Mouse (Mus musculus) CH12.LX (cell line): ENCODE results near the gene Cacnb4. TPM values are rescaled to one million over a fixed set of nuclear protein-coding genes. Genes with fewer than 3 reads are reported as not detected.

Experiments used
- DNase-seq: peaks from one replicate; pipeline ENCODE4 v3.0.0-alpha.2; 2013; ENCODE audit errors: extremely low read depth
- H3K27ac ChIP-seq: 2 replicates; pipeline ENCODE4 v1.5.1; 2012; ENCODE audit warnings: low read depth, mild to moderate bottlenecking, control low read depth, moderate library complexity; ENCODE audit not compliant: insufficient read depth
- H3K27me3 ChIP-seq: replicated peaks from 2 replicates; pipeline ENCODE3; 2012; ENCODE audit warnings: inconsistent platforms
- H3K36me3 ChIP-seq, 2 experiments: replicated peaks in 1 of 2; 2 replicates each; pipeline versions ENCODE3 to v1.6.1; 2012; ENCODE audit warnings: inconsistent platforms in 1 of 2, low read length in 1 of 2, mild to moderate bottlenecking in 1 of 2, mixed read lengths in 1 of 2, moderate library complexity in 1 of 2; ENCODE audit not compliant: control insufficient read depth in 1 of 2, insufficient read depth in 1 of 2
- H3K4me1 ChIP-seq, 2 experiments: 2 replicates each; pipeline ENCODE4 v1.6.1; 2012; ENCODE audit warnings: inconsistent platforms in 1 of 2, moderate library complexity in 1 of 2; ENCODE audit not compliant: insufficient read depth in 2 of 2, control insufficient read depth in 1 of 2
- H3K4me2 ChIP-seq: 2 replicates; pipeline ENCODE4 v1.6.1; 2012; ENCODE audit warnings: low read depth, mild to moderate bottlenecking, control low read depth; ENCODE audit not compliant: poor library complexity, insufficient read depth, severe bottlenecking
- H3K4me3 ChIP-seq, 3 experiments: fragments of 150-350 bp in 1 of 3; sonication (generic) in 1 of 3; replicated peaks in 1 of 3; 2 replicates each; pipeline versions ENCODE3 to v1.5.1; 2011 to 2012; ENCODE audit warnings: low read depth in 2 of 3, low read length in 2 of 3, mild to moderate bottlenecking in 2 of 3, moderate library complexity in 2 of 3, control low read depth in 1 of 3, improper control_type of control experiment in 1 of 3, inconsistent platforms in 1 of 3, mixed read lengths in 1 of 3; ENCODE audit not compliant: poor library complexity in 1 of 3
- H3K79me2 ChIP-seq: replicated peaks from 2 replicates; pipeline ENCODE4 v1.6.1; 2012; ENCODE audit warnings: mild to moderate bottlenecking, moderate library complexity; ENCODE audit not compliant: control insufficient read depth, poor library complexity, insufficient read depth, severe bottlenecking; ENCODE audit errors: extremely low read depth
- H3K9ac ChIP-seq: 2 replicates; pipeline ENCODE4 v1.6.1; 2012; ENCODE audit warnings: low read depth, mild to moderate bottlenecking, control low read depth, moderate library complexity; ENCODE audit not compliant: insufficient read depth
- H3K9me3 ChIP-seq: replicated peaks from 2 replicates; pipeline ENCODE3; 2012; ENCODE audit warnings: low read length, inconsistent platforms, mixed read lengths
- CHD1 ChIP-seq: IDR thresholded peaks from 2 replicates; pipeline ENCODE4 v1.6.1; 2012; ENCODE audit warnings: low read depth, low read length, improper control_type of control experiment, inconsistent platforms
- CHD2 ChIP-seq: IDR thresholded peaks from 2 replicates; pipeline ENCODE4 v1.6.1; 2011; ENCODE audit warnings: low read length, improper control_type of control experiment
- E2F4 ChIP-seq: IDR thresholded peaks from 2 replicates; pipeline ENCODE4 v1.6.1; 2011; ENCODE audit warnings: low read depth, low read length, improper control_type of control experiment; ENCODE audit not compliant: insufficient replicate concordance
- GABPA ChIP-seq: IDR thresholded peaks from 2 replicates; pipeline ENCODE4 v1.6.1; 2012; ENCODE audit warnings: low read depth, low read length, improper control_type of control experiment, inconsistent platforms; ENCODE audit not compliant: insufficient replicate concordance
- IRF4 ChIP-seq: IDR thresholded peaks from 2 replicates; pipeline ENCODE4 v1.6.1; 2014; ENCODE audit warnings: low read depth, mild to moderate bottlenecking, inconsistent platforms, low read length, improper control_type of control experiment
- KAT2A ChIP-seq: IDR thresholded peaks from 2 replicates; pipeline ENCODE4 v1.6.1; 2012; ENCODE audit warnings: low read length, improper control_type of control experiment, inconsistent platforms; ENCODE audit not compliant: insufficient replicate concordance
- MAFK ChIP-seq: IDR thresholded peaks from 2 replicates; pipeline ENCODE4 v1.6.1; 2011; ENCODE audit warnings: low read length, improper control_type of control experiment; ENCODE audit not compliant: insufficient replicate concordance
- MXI1 ChIP-seq: IDR thresholded peaks from 2 replicates; pipeline ENCODE4 v1.6.1; 2011; ENCODE audit warnings: mild to moderate bottlenecking, low read depth, low read length, improper control_type of control experiment
- MYC ChIP-seq: IDR thresholded peaks from 2 replicates; pipeline ENCODE4 v1.6.1; 2011; ENCODE audit warnings: low read depth, mild to moderate bottlenecking, improper control_type of control experiment, low read length
- NELFE ChIP-seq: IDR thresholded peaks from 2 replicates; pipeline ENCODE4 v1.6.1; 2011; ENCODE audit warnings: low read depth, low read length, improper control_type of control experiment
- NRF1 ChIP-seq: IDR thresholded peaks from 2 replicates; pipeline ENCODE4 v1.6.1; 2014; ENCODE audit warnings: low read depth, mild to moderate bottlenecking, inconsistent platforms, low read length, improper control_type of control experiment, moderate library complexity
- POLR2A ChIP-seq: IDR thresholded peaks from 2 replicates; pipeline ENCODE4 v1.6.1; 2011; ENCODE audit warnings: low read depth, mild to moderate bottlenecking, improper control_type of control experiment, low read length
- POLR2AphosphoS2 ChIP-seq: IDR thresholded peaks from 2 replicates; pipeline ENCODE4 v1.6.1; 2011; ENCODE audit warnings: low read depth, low read length, improper control_type of control experiment
- RAD21 ChIP-seq: IDR thresholded peaks from 2 replicates; pipeline ENCODE4 v1.6.1; 2011; ENCODE audit warnings: low read depth, mild to moderate bottlenecking, low read length, improper control_type of control experiment, moderate library complexity
- TBP ChIP-seq: conservative IDR thresholded peaks from 2 replicates; pipeline ENCODE4 v1.6.1; 2011; ENCODE audit warnings: low read depth, low read length, improper control_type of control experiment
- TCF12 ChIP-seq: IDR thresholded peaks from 2 replicates; pipeline ENCODE4 v1.6.1; 2014; ENCODE audit warnings: low read depth, mild to moderate bottlenecking, inconsistent platforms, low read length, improper control_type of control experiment
- UBTF ChIP-seq: IDR thresholded peaks from 2 replicates; pipeline ENCODE4 v1.6.1; 2012; ENCODE audit warnings: low read depth, mild to moderate bottlenecking, inconsistent platforms, low read length, improper control_type of control experiment, moderate library complexity
- USF2 ChIP-seq: conservative IDR thresholded peaks from 2 replicates; pipeline ENCODE4 v1.6.1; 2011; ENCODE audit warnings: low read depth, low read length, improper control_type of control experiment
- ZKSCAN1 ChIP-seq: IDR thresholded peaks from 2 replicates; pipeline ENCODE4 v1.6.1; 2012; ENCODE audit warnings: low read depth, inconsistent platforms, low read length, improper control_type of control experiment, borderline replicate concordance
- ZMIZ1 ChIP-seq: IDR thresholded peaks from 2 replicates; pipeline ENCODE4 v1.6.1; 2012; ENCODE audit warnings: low read depth, mild to moderate bottlenecking, inconsistent platforms, low read length, improper control_type of control experiment
- dilution Hi-C: fragments of 300-500 bp; cut with MboI; formaldehyde crosslinking; loops from 2 replicates; pipeline ENCODE4 v1.14.3; 2020; ENCODE audit warnings: low sequenced_read_pairs; ENCODE audit not compliant: extremely low pct_unique_long_range_greater_than_20kb, extremely low pct_ligation_motif_present
- in situ Hi-C: fragments of 300-500 bp; cut with MboI; formaldehyde crosslinking; loops from 3 replicates; pipeline ENCODE4 v1.14.3; 2019; ENCODE audit warnings: low sequenced_read_pairs, low pct_ligation_motif_present, low pct_unique_long_range_greater_than_20kb, mixed read lengths
- polyA plus RNA-seq: library from polyadenylated mRNA; unstranded; fragments of >175 nt; gene quantifications from 2 replicates; pipeline ENCODE4 v1.2.1, GENCODE M21; 2012; ENCODE audit warnings: low read depth; ENCODE audit not compliant: insufficient read length
- total RNA-seq, 2 experiments: library from RNA; depleted of rRNA; stranded (reverse); fragments of 300-350 nt in 1 of 2; fragments of >200 nt in 1 of 2; gene quantifications; 2 replicates each; pipeline ENCODE4 v1.2.3; 2012 to 2014

The Cacnb4 gene
- total and polyA plus RNA-seq, 3 experiments, result 0.77 to 3.4 (median 1.5) TPM

DNA sequence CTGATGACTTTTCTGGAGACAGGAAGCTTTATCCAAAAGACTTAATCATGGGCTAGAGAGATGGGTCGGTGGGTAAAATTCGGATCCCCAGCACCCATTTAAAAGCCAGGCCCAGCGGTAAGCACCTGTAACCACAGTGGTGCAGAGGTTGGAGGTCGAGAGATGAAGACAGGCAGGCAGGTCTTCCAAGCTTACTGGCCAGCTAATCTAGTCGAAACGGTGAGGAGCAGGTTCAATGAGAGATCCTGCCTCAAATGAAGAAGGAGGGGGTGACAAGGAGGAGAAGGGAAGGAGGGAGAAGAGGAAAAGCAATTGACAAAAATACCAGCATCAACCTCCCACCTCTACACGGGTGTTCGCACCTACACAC lies 72.0 kb downstream of the Cacnb4 start:
- dilution Hi-C loops (no loop called here), in situ Hi-C loops (no loop called here)
- no peak overlapping the region for H3K4me3 ChIP-seq
- H3K4me2 ChIP-seq, result no peak overlapping the region
- H3K9ac ChIP-seq, result no peak overlapping the region
- no peak overlapping the region for H3K27ac ChIP-seq
- no peaks in the 10 kb centered on the region for H3K27me3 ChIP-seq
- no peak for DNase-seq
- H3K9me3 ChIP-seq, result no peaks in the 10 kb centered on the region
- H3K4me1 ChIP-seq, result peaks cover 0 to 19% of the 10 kb centered on the region in 2 experiments; a peak in 2 of 4 replicates
- TF ChIP-seq NELFE (no peak), NRF1 (no peak), ZKSCAN1 (no peak), RAD21 (no peak), POLR2A (no peak), E2F4 (no peak), TCF12 (no peak), CHD2 (no peak)
- peaks cover 0 to 2% of the 10 kb centered on the region in 2 experiments for H3K36me3 ChIP-seq
- no peaks in the 10 kb centered on the region for H3K79me2 ChIP-seq

GRCm38 (mm10) chr2:52603935-52604650 lies 72.5 kb downstream of the Cacnb4 start:
- no peak overlapping the region for H3K9ac ChIP-seq
- H3K4me1 ChIP-seq, result peaks cover 0 to 19% of the 10 kb centered on the region in 2 experiments; a peak in 2 of 4 replicates
- no peak overlapping the region for H3K4me2 ChIP-seq
- no peaks in the 10 kb centered on the region for H3K27me3 ChIP-seq
- dilution Hi-C loops (no loop called here), in situ Hi-C loops (no loop called here)
- no peaks in the 10 kb centered on the region for H3K9me3 ChIP-seq
- no peaks in the 10 kb centered on the region for H3K79me2 ChIP-seq
- peaks cover 0 to 2% of the 10 kb centered on the region in 2 experiments for H3K36me3 ChIP-seq
- DNase-seq, result no peak
- no peak overlapping the region for H3K4me3 ChIP-seq
- TF ChIP-seq GABPA (no peak), MAFK (no peak), RAD21 (no peak), ZKSCAN1 (no peak), MXI1 (no peak), ZMIZ1 (no peak), KAT2A (no peak), IRF4 (no peak), E2F4 (no peak), CHD1 (no peak), POLR2AphosphoS2 (no peak), TBP (no peak), UBTF (no peak), MYC (no peak), USF2 (no peak)
- no peak overlapping the region for H3K27ac ChIP-seq
